Mouse (Mus musculus): ENCODE results near the gene Csnk1e. TPM values are rescaled to one million over a fixed set of nuclear protein-coding genes. Genes with fewer than 3 reads are reported as not detected.

Gene Csnk1e
- polyA plus RNA-seq (2012; rRNA removed), result 70.4 and 118 TPM in 2 replicates

GRCm38 (mm10) chr15:79455106-79455810 is at the start of gene Csnk1e:
Gene Csnk1e (minus strand): TSS chr15:79455566.

GRCm38 (mm10) chr15:79504707-79505452 is 49.5 kb upstream of the Csnk1e start, which contains the start of gene Kcnj4:
Gene Kcnj4 (minus strand): TSS chr15:79505241.

GRCm38 (mm10) chr15:79402836-79403762 is 52.3 kb downstream of the Csnk1e start, which contains the start of gene Tmem184b:
Gene Tmem184b (minus strand): TSS chr15:79403569.

Other genes with a start within 250 kb of the Csnk1e start
- gene Pick1, start 226.4 kb downstream of the Csnk1e start, polyA plus RNA-seq (2012; rRNA removed), result 36.5 and 39.2 TPM in 2 replicates
- gene Gm49486, start 226.2 kb downstream of the Csnk1e start, polyA plus RNA-seq (2012; rRNA removed), result 0.23 TPM in 1 of 2 replicates, not detected in the other
- 0.11 and 0.70 TPM in 2 replicates for gene Slc16a8, start 200.8 kb downstream of the Csnk1e start, polyA plus RNA-seq (2012; rRNA removed)
- 7.3 and 9.0 TPM in 2 replicates for gene Baiap2l2, start 170.0 kb downstream of the Csnk1e start, polyA plus RNA-seq (2012; rRNA removed)
- gene Pla2g6, start 127.2 kb downstream of the Csnk1e start, polyA plus RNA-seq (2012; rRNA removed), result 64.3 and 68.4 TPM in 2 replicates
- gene Maff, start 108.9 kb downstream of the Csnk1e start, polyA plus RNA-seq (2012; rRNA removed), result 8.4 and 16.0 TPM in 2 replicates
- gene Tmem184b, start 52.0 kb downstream of the Csnk1e start, polyA plus RNA-seq (2012; rRNA removed), result 184 and 197 TPM in 2 replicates
- gene Kcnj4, start 49.7 kb upstream of the Csnk1e start, polyA plus RNA-seq (2012; rRNA removed), result 0.26 and 0.33 TPM in 2 replicates
- gene Kdelr3, start 60.8 kb upstream of the Csnk1e start, polyA plus RNA-seq (2012; rRNA removed), result 37.3 and 39.4 TPM in 2 replicates
- gene Ddx17, start 91.2 kb upstream of the Csnk1e start, polyA plus RNA-seq (2012; rRNA removed), result 403 and 414 TPM in 2 replicates
- gene Dmc1, start 149.5 kb upstream of the Csnk1e start, polyA plus RNA-seq (2012; rRNA removed), result 0.21 and 0.28 TPM in 2 replicates
- gene Fam227a, start 203.4 kb upstream of the Csnk1e start, polyA plus RNA-seq (2012; rRNA removed), result 2.0 and 2.2 TPM in 2 replicates
- gene Cby1, start 203.6 kb upstream of the Csnk1e start, polyA plus RNA-seq (2012; rRNA removed), result 7.0 and 9.9 TPM in 2 replicates
- gene Tomm22, start 215.3 kb upstream of the Csnk1e start, polyA plus RNA-seq (2012; rRNA removed), result 22.7 and 23.0 TPM in 2 replicates
- 48.7 and 57.4 TPM in 2 replicates for gene Josd1, start 232.4 kb upstream of the Csnk1e start, polyA plus RNA-seq (2012; rRNA removed)
- 43.0 and 45.0 TPM in 2 replicates for gene Gtpbp1, start 235.3 kb upstream of the Csnk1e start, polyA plus RNA-seq (2012; rRNA removed)